Mouse (Mus musculus): ENCODE results near the gene Cx3cl1.
A peak's percentile ranks its signal among the peaks of the same experiment; 100 is the strongest.

The Cx3cl1 gene

GRCm38 (mm10) chr8:94774601-94775000 lies 2.8 kb downstream of the Cx3cl1 start:
- DNase-seq, result no peak

DNA sequence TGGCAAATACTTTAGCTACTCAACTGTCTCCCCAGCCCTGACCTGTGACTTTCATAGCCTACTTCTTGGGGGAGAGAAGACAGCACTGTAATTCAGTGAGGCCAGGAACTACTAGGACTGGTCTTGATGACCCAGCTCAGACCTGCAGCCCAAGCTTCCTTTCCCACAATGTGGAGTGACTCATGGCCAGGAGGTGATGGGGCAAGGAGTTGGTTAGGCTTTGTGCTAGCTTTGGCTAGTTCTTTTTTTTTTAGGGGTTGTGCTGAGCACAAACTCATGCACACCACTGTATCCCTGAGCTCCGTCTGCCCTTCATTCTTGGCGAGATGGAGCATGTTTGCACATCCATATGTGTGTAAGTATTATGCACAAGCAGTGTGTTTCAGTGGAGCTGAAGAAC lies 4.5 kb downstream of the Cx3cl1 start:
- no peak for DNase-seq

DNA sequence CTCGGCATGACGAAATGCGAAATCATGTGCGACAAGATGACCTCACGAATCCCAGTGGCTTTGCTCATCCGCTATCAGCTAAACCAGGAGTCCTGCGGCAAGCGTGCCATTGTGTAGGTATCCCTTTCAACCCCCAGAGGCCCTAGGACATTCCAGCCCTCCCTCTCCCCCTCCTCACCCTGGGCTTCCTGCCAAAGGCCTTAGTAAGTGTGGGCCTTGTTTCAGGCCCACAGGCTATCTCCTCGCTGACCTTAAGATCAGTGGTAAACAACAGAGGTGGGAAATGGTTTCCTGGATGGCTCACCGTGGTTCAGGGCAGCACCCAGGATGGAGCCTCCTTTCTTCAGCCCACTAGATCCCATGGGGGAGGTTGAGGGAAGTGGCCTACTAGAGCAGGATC lies 6.2 kb downstream of the Cx3cl1 start:
- peak; percentile 36 for DNase-seq

DNA sequence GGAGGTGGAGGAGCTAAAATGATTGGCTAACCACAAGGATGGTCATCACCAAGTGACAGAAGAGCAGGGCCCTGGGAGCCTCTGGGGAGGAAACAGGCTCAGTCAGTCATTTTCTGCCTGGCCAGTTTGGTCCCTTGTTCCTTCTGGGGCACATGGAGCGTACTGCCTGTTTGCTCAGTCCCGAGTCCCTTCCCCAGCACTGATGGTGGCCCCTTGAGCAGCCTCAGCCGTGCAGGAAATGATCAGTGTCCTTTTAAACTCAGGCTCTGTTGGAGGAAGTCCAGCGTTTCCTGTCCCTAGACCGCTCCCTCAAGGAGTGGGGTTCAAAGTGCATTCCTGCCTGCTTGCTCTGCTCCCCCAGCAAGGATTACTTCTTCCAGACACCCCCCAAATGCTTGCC lies 6.7 kb downstream of the Cx3cl1 start:
- peak; percentile 89 for DNase-seq

DNA sequence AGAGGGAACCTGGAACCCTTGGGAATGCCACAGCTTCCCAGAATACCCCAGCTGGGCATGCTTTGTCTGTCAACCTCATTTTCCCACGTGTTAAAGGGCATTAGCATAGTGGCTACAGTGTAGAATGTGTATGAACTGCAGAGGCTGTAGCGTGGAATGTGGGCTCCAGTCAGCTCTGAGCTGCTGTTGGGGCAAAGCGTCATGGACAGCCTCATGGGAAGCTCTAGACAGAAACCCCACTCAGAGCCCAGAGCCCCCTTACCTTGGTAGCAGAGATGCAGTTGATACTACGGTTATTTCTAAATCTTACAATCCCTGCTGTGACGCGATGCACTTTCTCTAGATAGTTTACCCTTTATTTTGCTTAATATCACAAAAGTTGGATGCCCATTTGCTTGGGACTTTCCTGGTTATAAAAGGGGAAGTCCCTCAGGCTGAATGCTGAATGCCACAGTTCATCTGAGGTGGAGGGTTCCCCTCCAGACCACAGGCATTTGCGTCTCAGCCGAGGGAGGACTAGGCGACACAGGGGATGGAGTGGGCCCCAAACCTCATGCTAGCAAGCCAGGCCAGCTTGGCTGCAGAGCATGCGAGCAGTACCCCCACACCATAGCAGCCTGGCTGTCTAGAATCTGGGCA lies 7.2 kb downstream of the Cx3cl1 start:
- no peak for DNase-seq

DNA sequence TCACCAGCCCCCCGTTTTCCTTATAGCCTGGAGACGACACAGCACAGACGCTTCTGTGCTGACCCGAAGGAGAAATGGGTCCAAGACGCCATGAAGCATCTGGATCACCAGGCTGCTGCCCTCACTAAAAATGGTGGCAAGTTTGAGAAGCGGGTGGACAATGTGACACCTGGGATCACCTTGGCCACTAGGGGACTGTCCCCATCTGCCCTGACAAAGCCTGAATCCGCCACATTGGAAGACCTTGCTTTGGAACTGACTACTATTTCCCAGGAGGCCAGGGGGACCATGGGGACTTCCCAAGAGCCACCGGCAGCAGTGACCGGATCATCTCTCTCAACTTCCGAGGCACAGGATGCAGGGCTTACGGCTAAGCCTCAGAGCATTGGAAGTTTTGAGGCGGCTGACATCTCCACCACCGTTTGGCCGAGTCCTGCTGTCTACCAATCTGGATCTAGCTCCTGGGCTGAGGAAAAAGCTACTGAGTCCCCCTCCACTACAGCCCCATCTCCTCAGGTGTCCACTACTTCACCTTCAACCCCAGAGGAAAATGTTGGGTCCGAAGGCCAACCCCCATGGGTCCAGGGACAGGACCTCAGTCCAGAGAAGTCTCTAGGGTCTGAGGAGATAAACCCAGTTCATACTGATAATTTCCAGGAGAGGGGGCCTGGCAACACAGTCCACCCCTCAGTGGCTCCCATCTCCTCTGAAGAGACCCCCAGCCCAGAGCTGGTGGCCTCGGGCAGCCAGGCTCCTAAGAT lies 7.9 kb downstream of the Cx3cl1 start:
- DNase-seq, result no peak

DNA sequence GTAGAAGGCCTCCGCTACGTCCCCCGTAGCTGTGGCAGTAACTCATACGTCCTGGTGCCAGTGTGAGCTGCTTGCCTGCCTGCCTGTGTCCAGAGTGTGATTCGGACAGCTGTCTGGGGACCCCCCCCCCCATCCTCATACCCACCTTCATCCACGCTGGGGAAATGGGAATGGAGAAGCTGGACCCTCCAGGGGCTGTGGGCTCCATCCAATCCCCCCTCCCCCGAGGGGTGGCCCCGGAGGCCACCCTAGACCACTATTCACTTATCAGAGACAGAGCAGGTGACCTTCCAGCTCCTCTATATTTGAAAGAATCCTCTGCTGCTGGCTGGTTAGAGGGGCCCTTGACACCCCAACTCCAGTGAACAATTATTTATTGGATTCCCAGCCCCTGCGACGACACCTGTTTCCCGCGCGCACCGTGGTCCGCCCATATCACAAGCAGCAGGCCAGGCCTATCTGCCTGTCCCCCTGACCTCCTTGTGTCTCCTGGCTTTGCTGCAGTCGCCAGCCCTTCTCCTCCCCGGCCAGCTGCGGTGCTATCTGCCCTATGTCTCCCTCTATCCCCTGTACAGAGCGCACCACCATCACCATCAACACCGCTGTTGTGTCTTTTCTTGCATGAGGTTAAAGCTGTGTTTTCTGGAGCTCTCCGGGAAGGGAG lies 8.8 kb downstream of the Cx3cl1 start:
- no peak for DNase-seq

DNA sequence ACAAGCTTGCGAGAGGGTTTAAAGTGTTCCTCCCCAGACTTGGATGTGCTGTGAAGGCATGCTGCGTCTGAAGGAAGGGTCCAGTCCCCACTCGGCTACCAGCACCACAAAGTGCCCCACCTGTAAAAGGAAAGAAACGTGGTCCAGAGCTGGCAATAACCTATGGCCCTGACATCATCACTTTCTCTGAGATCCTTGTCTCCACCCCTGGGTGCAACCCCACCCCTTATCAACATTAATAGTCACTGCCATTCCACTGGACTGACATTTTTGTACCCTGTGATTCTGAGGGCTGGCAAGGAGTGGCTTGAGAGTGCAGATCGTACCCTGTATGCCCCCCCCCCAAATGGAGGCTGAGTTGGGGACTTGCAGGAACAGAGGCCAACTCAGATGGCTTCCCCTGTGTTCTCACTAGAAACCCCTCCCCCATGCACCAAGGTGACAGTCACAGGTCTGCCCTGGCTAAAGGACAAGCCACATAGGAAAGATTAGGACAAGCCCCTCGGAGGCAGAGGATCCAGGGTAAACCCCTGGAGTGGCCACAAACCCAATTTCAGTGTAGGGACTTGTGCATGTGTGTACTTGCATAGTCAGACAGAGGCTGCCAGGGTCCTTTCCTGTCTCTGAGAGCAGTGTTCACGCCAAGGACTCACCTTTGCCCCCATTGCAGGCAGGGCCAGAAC lies 9.5 kb downstream of the Cx3cl1 start:
- DNase-seq, result no peak

- peak; percentile 88 for DNase-seq
These were observed 10.0 kb downstream of the Cx3cl1 start for GRCm38 (mm10) chr8:94781838-94782235.

- DNase-seq, result no peak
These were observed 12.1 kb downstream of the Cx3cl1 start for GRCm38 (mm10) chr8:94783890-94784289.

GRCm38 (mm10) chr8:94785247-94785985 lies 13.6 kb downstream of the Cx3cl1 start:
- DNase-seq, result peak; percentile 77

GRCm38 (mm10) chr8:94785995-94786595 lies 14.3 kb downstream of the Cx3cl1 start:
- DNase-seq, result no peak

DNA sequence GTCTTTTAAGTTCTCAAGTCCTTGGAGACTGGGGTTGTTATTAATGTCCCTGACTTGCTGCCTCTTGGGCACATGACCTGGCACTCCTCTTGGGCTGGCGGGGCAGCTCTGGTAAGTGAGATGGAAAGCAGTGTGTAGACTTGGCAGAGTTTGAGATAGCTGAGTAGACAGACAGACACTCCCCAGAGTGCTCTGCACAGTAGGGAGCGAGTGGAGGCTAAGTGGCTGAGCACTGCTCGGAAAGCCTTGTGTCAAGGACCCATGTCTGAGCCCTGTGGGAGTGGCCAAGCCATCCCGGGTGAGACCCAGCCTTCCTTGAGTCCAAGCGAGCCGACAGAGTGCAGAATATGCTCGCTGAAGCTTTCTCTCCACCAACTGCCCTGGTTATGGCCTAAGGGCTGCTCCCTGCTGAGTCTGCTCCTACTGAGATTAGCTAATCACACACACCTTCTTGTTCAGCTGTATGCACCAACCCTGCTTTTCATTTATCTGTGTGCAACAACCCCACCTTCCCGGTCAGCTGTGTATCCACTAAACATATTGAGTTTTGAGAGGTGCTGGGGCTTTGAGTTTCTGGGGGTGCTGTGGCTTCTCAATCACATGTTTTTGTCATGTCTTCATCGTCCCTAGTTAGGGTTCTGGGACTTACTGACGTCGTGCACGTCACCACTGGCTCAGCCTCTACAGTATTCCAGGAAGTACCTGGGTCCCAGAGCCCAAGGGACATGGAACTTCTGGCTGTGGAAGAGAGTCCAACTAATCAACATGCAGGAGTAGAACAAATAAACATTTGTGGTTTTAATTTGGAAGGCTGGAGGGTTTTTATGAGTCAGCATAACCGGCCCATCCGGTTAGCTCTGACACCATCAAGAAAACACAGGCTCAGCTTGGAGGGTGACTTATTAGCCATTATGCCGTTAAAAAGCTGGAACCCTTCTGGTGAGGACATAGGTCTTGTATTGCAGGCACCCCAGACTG lies 16.0 kb downstream of the Cx3cl1 start:
- DNase-seq, result peak; percentile 75

DNA sequence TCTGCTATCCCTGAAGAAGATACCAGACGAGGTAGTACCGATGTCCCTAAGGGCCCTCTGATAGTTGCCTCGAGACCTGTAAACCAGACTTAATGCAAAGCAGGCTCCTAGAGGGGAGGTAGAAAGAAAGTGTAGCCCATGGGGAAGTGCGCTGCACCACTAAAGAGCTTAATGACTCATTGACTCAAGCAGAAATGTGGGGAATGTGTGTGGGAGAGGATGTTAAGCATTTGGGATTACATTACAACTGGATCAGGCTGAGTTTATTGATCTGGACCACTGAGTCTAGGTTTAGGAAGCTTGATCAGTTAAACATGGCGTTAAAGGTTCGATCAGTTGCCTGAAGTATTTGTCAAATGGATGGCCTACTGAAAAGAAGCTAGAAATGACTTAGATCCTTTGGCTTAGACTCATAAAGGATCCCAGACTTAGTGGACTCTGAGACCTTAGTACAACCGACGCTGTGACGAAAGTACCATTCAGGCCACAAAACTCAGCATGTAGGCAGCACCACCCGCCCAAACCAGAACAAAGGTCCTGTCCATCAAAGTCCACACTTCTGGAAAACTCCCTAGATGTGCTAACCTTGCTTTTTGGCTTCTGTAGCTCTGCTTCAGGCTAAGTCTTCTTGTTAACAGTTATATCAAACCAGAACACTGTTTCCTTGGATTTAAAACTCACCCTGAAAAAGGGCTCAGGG lies 17.6 kb downstream of the Cx3cl1 start:
- no peak for DNase-seq

- no peak for DNase-seq
These were observed 22.6 kb downstream of the Cx3cl1 start for GRCm38 (mm10) chr8:94794368-94794767.

GRCm38 (mm10) chr8:94794782-94795181 lies 23.0 kb downstream of the Cx3cl1 start:
- DNase-seq, result no peak

DNA sequence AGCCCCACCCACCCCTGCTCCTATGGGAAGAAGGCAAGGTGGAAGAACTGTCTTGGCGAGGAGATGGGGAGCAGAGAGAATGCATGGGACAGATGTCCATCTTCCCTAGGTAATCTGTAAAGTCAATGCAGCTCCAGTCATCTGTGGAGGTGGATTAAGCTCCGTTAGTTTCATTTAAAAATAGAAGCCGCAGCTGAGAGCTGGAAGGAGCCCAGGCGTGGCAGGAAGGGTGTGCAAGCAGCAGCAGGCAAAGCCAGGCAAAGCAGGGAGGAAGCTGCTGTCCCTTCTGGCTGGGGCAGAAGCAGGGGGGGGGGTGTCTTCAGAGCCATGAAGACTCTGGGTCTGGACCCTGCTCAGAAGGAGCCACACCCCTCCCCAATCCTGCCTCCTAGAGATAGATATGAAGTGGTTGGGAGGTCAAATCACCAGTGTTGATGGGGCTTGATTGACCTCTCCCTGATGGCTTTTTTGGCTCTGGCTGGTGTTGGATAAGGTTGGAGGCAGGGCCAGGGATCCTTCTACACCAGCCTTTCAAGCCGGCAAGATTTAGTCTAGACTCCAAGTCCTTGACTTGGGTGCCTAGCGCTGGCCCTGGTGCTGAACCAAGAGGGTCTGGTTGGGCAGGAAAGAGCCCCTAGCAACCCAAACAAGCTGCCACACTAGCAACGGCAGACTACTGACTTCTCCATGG lies 28.6 kb downstream of the Cx3cl1 start:
- no peak for DNase-seq

DNA sequence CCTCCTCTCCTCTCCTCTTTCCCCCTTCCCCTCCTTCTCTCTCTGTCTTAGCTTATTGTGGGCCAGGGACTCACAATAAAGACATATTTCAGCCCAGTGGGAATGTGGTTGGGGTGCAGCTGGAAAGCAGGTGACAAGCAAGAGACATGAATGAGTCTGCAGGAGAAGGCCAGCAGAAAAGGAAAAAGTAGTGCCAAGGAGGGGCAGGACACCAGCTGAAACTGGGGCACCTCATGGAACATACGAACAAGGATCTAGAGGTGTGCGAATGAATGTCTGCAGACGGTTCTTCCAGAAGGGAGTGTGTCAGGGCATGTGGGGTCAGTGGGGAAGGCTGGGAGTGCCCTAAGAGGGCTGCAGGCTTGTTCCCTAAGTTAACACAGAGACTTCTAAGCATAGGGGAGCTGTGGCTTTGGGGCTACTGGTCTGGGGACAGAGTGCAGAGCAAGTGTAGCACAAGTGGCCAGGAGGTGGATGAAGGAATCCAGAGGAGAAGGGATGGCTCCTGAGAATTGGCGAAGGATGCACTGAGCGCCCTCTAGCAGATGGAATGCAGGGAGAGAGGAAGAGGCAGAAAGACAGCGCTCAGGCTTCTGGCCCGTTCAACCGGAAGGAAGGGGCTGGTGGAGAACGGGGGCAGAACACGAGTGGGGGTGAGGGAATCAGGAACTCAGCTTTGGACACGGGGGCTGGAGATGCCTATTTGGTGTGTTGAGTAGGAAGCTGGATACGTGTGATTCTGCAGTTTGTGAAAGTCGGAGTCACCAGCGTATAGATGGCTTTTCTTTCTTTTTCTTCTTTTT lies 29.7 kb downstream of the Cx3cl1 start:
- DNase-seq, result peak; percentile 74

DNA sequence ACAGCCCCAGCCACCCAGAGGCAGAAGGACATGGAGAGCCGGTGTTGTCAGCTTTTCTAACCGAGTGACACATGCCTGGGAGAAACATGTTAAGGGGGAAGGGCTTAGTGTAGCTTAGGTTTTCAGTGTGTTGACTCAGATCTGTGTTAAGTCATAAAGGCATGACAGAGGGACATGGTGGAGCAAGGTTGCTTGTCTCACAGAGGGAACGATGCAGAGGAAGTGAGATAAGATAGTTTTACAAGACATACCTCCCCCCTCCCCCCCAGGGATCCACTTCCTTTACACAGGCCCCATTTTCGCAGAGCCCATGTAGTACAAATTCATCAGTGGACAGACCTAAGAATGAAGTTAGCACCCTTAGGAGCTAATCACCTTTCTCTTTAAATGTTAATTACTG lies 30.6 kb downstream of the Cx3cl1 start:
- no peak for DNase-seq
